Mouse (Mus musculus): ENCODE results near the gene Vps37d.
"Not testable (repeated sequence)": the region's sequence is repeated elsewhere in the genome, so short reads cannot be mapped to it uniquely, and the experiment has no call there.

Gene Vps37d

GRCm38 (mm10) chr5:135075655-135076054 lies 2.4 kb downstream of the Vps37d start:
- no peak for DNase-seq (ENCODE audit: low spot score in 2 of 2)

GRCm38 (mm10) chr5:135073349-135074150 lies 4.5 kb downstream of the Vps37d start:
- no peak for DNase-seq (ENCODE audit: low spot score in 2 of 2)

- DNase-seq (ENCODE audit: low spot score in 2 of 2) = no peak
These were observed 5.3 kb downstream of the Vps37d start for GRCm38 (mm10) chr5:135072720-135073119.

- no peak for DNase-seq (ENCODE audit: low spot score in 2 of 2)
These were observed 6.0 kb downstream of the Vps37d start for GRCm38 (mm10) chr5:135072061-135072460.

GRCm38 (mm10) chr5:135070448-135070847 lies 7.6 kb downstream of the Vps37d start:
- DNase-seq (ENCODE audit: low spot score in 2 of 2) = no peak

- DNase-seq (ENCODE audit: low spot score in 2 of 2) = no peak
These were observed 12.1 kb downstream of the Vps37d start for GRCm38 (mm10) chr5:135066008-135066407.

GRCm38 (mm10) chr5:135064909-135065446 lies 13.1 kb downstream of the Vps37d start, which contains the start of gene Bud23:
Gene Bud23 (minus strand): TSS chr5:135064959.
- DNase-seq (ENCODE audit: low spot score in 2 of 2) = not testable (repeated sequence)

GRCm38 (mm10) chr5:135064382-135064766 lies 13.7 kb downstream of the Vps37d start:
- DNase-seq (ENCODE audit: low spot score in 2 of 2) = no peak

GRCm38 (mm10) chr5:135063629-135064381 lies 14.3 kb downstream of the Vps37d start, which contains the start of gene Dnajc30:
Gene Dnajc30 (plus strand): TSS chr5:135064202.
- peak; percentile 91 to 92 for DNase-seq (ENCODE audit: low spot score in 2 of 2)

- DNase-seq (ENCODE audit: low spot score in 2 of 2) = no peak
These were observed 24.7 kb downstream of the Vps37d start for GRCm38 (mm10) chr5:135053356-135053755.

GRCm38 (mm10) chr5:135049268-135049667 lies 28.8 kb downstream of the Vps37d start:
- DNase-seq (ENCODE audit: low spot score in 2 of 2) = not testable (repeated sequence)

- DNase-seq (ENCODE audit: low spot score in 2 of 2) = no peak
These were observed 29.5 kb downstream of the Vps37d start for GRCm38 (mm10) chr5:135048539-135048938.

- DNase-seq (ENCODE audit: low spot score in 2 of 2) = no peak
These were observed 33.5 kb downstream of the Vps37d start for GRCm38 (mm10) chr5:135044575-135044974.

- no peak for DNase-seq (ENCODE audit: low spot score in 2 of 2)
These were observed 35.8 kb downstream of the Vps37d start for GRCm38 (mm10) chr5:135042105-135042788.

- DNase-seq (ENCODE audit: low spot score in 2 of 2) = no peak
These were observed 37.3 kb downstream of the Vps37d start for GRCm38 (mm10) chr5:135040777-135041176.

- DNase-seq (ENCODE audit: low spot score in 2 of 2) = no peak
These were observed 38.0 kb downstream of the Vps37d start for GRCm38 (mm10) chr5:135040059-135040458.

GRCm38 (mm10) chr5:135039541-135039940 lies 38.5 kb downstream of the Vps37d start:
- no peak for DNase-seq (ENCODE audit: low spot score in 2 of 2)

- no peak for DNase-seq (ENCODE audit: low spot score in 2 of 2)
These were observed 40.1 kb downstream of the Vps37d start for GRCm38 (mm10) chr5:135037946-135038345.

GRCm38 (mm10) chr5:135035608-135036359 lies 42.3 kb downstream of the Vps37d start:
- no peak for DNase-seq (ENCODE audit: low spot score in 2 of 2)

GRCm38 (mm10) chr5:135034593-135034992 lies 43.5 kb downstream of the Vps37d start:
- no peak for DNase-seq (ENCODE audit: low spot score in 2 of 2)

- DNase-seq (ENCODE audit: low spot score in 2 of 2) = no peak
These were observed 45.5 kb downstream of the Vps37d start for GRCm38 (mm10) chr5:135032581-135032980.
